Mouse (Mus musculus): ENCODE measurements around the gene Mknk2. TPM values are rescaled to one million over a fixed set of nuclear protein-coding genes. Genes with fewer than 3 reads are reported as not detected.

Gene Mknk2
- total and polyA plus RNA-seq, 2 experiments from 2014 or later = 40.5 to 84.5 TPM

GRCm38 (mm10) chr10:80671251-80671650, 6.7 kb downstream of the Mknk2 start:
- H3K4me3 ChIP-seq (ENCODE audit: low read length) = no peak overlapping the region
- peaks cover 25% of the 10 kb centered on the region for H3K4me1 ChIP-seq (ENCODE audit: insufficient read depth, low read length)
- no peak for TF ChIP-seq CTCF (IDR thresholded peaks at IDR 0.05; ENCODE audit: low read depth)
- H3K9ac ChIP-seq (replicated peaks; ENCODE audit: low read length) = no peak overlapping the region
- H3K36me3 ChIP-seq (ENCODE audit: insufficient read depth, low read length) = peaks cover 53% of the 10 kb centered on the region
- H3K27me3 ChIP-seq (ENCODE audit: insufficient read depth, low read length) = no peaks in the 10 kb centered on the region
- ATAC-seq = no peak
- no peak overlapping the region for H3K27ac ChIP-seq
- H3K9me3 ChIP-seq (ENCODE audit: low read length) = no peaks in the 10 kb centered on the region
- WGBS = 95% methylated on average over 4 of the region's 4 CpGs
- no peak for DNase-seq (ENCODE audit: low spot score)
- H3K4me2 ChIP-seq (ENCODE audit: low read depth, low read length) = no peak overlapping the region

- Histone ChIP-seq H3K27me3 (ENCODE audit: insufficient read depth, low read length) (no peaks in the 10 kb centered on the region), H3K4me2 (ENCODE audit: low read depth, low read length) (no peak overlapping the region), H3K9me3 (ENCODE audit: low read length) (no peaks in the 10 kb centered on the region), H3K4me1 (ENCODE audit: insufficient read depth, low read length) (peaks cover 25% of the 10 kb centered on the region), H3K4me3 (ENCODE audit: low read length) (no peak overlapping the region), H3K9ac (replicated peaks; ENCODE audit: low read length) (0 out of 2 replicates have a peak overlapping the region, but pooled peaks have one; percentile 28), H3K36me3 (ENCODE audit: insufficient read depth, low read length) (peaks cover 55% of the 10 kb centered on the region), H3K27ac (peak overlapping the region; percentile 11; the same call in 1 of the 2 replicates)
- no peak for ATAC-seq
- no peak for DNase-seq (ENCODE audit: low spot score)
- 74% methylated on average over 2 of the region's 2 CpGs for WGBS
- no peak for TF ChIP-seq CTCF (IDR thresholded peaks at IDR 0.05; ENCODE audit: low read depth)
These were observed 7.4 kb downstream of the Mknk2 start for GRCm38 (mm10) chr10:80670531-80670930.

DNA sequence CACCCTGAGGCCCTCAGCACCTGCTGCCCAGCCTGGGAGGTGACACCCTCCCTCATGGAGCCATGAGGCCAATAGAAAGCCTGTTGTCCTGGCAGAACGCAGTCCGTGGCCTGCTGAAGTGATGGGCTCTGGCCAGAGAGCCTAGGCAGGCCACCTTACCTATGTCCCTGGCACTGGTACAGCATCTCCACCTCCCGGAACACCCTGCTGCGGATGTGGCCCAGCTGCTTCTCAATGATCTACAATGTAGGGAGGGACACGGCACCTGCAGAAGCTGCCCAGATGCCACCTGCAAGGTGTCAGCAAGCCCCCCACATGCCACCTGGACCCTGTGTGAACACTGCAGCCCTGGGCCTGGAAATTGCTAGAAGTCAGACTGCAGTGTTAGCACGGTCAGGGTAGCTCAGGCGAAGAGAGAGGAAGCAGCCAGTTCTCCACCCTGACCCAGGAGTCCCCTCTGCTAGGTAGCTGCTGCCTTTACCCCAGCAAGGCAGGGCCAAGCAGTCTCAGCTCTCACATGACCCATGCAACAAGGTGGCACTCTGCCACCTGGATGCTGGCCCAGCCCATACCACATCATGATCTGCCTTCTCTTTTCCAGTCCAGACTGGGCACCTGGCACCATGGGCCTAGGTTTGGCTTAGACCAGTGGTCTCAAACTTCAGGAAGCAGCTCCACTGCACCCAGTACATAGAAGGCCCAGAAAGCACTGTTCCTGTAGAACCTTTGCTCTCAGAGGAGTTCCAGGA, 8.0 kb downstream of the Mknk2 start:
- DNase-seq (ENCODE audit: low spot score) (peak; percentile 38), ATAC-seq (no peak)
- Histone ChIP-seq H3K9ac (replicated peaks; ENCODE audit: low read length) (0 out of 2 replicates have a peak overlapping the region, but pooled peaks have one; percentile 28), H3K27ac (peak overlapping the region; percentile 11; the same call in 1 of the 2 replicates), H3K4me3 (ENCODE audit: low read length) (no peak overlapping the region), H3K4me1 (ENCODE audit: insufficient read depth, low read length) (peaks cover 23% of the 10 kb centered on the region), H3K4me2 (ENCODE audit: low read depth, low read length) (no peak overlapping the region), H3K9me3 (ENCODE audit: low read length) (no peaks in the 10 kb centered on the region), H3K36me3 (ENCODE audit: insufficient read depth, low read length) (peaks cover 55% of the 10 kb centered on the region), H3K27me3 (ENCODE audit: insufficient read depth, low read length) (no peaks in the 10 kb centered on the region)
- 81% methylated on average over 7 of the region's 7 CpGs for WGBS
- TF ChIP-seq CTCF (IDR thresholded peaks at IDR 0.05; ENCODE audit: low read depth) = no peak

- no peak overlapping the region for H3K27ac ChIP-seq
- ATAC-seq = no peak
- no peaks in the 10 kb centered on the region for H3K9me3 ChIP-seq (ENCODE audit: low read length)
- peaks cover 55% of the 10 kb centered on the region for H3K36me3 ChIP-seq (ENCODE audit: insufficient read depth, low read length)
- no peaks in the 10 kb centered on the region for H3K27me3 ChIP-seq (ENCODE audit: insufficient read depth, low read length)
- no peak overlapping the region for H3K4me2 ChIP-seq (ENCODE audit: low read depth, low read length)
- no peak for DNase-seq (ENCODE audit: low spot score)
- peaks cover 18% of the 10 kb centered on the region for H3K4me1 ChIP-seq (ENCODE audit: insufficient read depth, low read length)
- no peak overlapping the region for H3K4me3 ChIP-seq (ENCODE audit: low read length)
- no peak overlapping the region for H3K9ac ChIP-seq (replicated peaks; ENCODE audit: low read length)
- WGBS = 90% methylated on average over 12 of the region's 12 CpGs
- no peak for TF ChIP-seq CTCF (IDR thresholded peaks at IDR 0.05; ENCODE audit: low read depth)
These were observed 8.9 kb downstream of the Mknk2 start for GRCm38 (mm10) chr10:80669018-80669417.

- Histone ChIP-seq H3K27me3 (ENCODE audit: insufficient read depth, low read length) (no peaks in the 10 kb centered on the region), H3K4me1 (ENCODE audit: insufficient read depth, low read length) (peaks cover 14% of the 10 kb centered on the region), H3K9me3 (ENCODE audit: low read length) (no peaks in the 10 kb centered on the region), H3K4me3 (ENCODE audit: low read length) (no peak overlapping the region), H3K9ac (replicated peaks; ENCODE audit: low read length) (no peak overlapping the region), H3K4me2 (ENCODE audit: low read depth, low read length) (no peak overlapping the region), H3K36me3 (ENCODE audit: insufficient read depth, low read length) (peaks cover 55% of the 10 kb centered on the region), H3K27ac (no peak overlapping the region)
- no peak for TF ChIP-seq CTCF (IDR thresholded peaks at IDR 0.05; ENCODE audit: low read depth)
- ATAC-seq (no peak), DNase-seq (ENCODE audit: low spot score) (peak; percentile 43)
- 61% methylated on average over 11 of the region's 11 CpGs for WGBS
These were observed 9.3 kb downstream of the Mknk2 start for GRCm38 (mm10) chr10:80668614-80669013.

DNA sequence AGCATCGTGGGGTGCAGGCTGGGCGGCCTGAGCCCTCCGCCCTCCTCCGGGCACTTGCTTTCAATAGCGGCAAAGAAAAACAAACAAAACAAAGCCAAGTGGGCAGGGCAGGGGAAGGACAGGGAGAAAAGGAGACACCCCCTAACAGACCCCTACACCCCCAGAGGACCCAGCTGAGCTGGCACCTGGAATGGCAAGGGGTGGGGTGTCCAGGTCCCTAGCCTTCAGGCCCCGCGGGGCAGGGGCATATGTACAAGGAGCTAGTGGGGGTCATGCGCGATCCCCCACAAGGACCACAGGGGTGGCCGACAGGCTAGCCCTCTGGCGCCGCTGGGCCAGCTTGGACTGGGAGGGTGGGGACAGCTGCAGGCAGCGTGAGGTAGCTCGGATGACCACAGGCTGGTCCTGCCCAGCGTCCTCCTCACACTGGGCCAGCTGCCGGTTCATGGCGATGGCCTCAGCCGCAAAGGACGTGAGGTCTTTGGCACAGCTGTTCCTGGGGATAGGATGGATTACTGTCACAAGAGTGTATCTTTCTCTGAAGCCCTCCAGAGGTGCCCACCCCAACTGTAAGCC, 11.0 kb downstream of the Mknk2 start:
- no peak for ATAC-seq
- TF ChIP-seq CTCF (IDR thresholded peaks at IDR 0.05; ENCODE audit: low read depth) = no peak
- WGBS = 84% methylated on average over 19 of the region's 19 CpGs
- no peak overlapping the region for H3K4me3 ChIP-seq (ENCODE audit: low read length)
- H3K36me3 ChIP-seq (ENCODE audit: insufficient read depth, low read length) = peaks cover 55% of the 10 kb centered on the region
- no peak overlapping the region for H3K4me2 ChIP-seq (ENCODE audit: low read depth, low read length)
- no peak overlapping the region for H3K9ac ChIP-seq (replicated peaks; ENCODE audit: low read length)
- no peak overlapping the region for H3K27ac ChIP-seq
- no peaks in the 10 kb centered on the region for H3K9me3 ChIP-seq (ENCODE audit: low read length)
- no peak for DNase-seq (ENCODE audit: low spot score)
- H3K27me3 ChIP-seq (ENCODE audit: insufficient read depth, low read length) = no peaks in the 10 kb centered on the region
- H3K4me1 ChIP-seq (ENCODE audit: insufficient read depth, low read length) = peaks cover 6% of the 10 kb centered on the region; the same call in 1 of the 2 replicates
